Mouse (Mus musculus): ENCODE data around the gene Cldn1. TPM values are rescaled to one million over a fixed set of nuclear protein-coding genes. Genes with fewer than 3 reads are reported as not detected.

Gene Cldn1
- under 1 TPM; 0.02 to 0.74 TPM for polyA plus RNA-seq (2012; fragmentation: generic; extraction: Trizol)

DNA sequence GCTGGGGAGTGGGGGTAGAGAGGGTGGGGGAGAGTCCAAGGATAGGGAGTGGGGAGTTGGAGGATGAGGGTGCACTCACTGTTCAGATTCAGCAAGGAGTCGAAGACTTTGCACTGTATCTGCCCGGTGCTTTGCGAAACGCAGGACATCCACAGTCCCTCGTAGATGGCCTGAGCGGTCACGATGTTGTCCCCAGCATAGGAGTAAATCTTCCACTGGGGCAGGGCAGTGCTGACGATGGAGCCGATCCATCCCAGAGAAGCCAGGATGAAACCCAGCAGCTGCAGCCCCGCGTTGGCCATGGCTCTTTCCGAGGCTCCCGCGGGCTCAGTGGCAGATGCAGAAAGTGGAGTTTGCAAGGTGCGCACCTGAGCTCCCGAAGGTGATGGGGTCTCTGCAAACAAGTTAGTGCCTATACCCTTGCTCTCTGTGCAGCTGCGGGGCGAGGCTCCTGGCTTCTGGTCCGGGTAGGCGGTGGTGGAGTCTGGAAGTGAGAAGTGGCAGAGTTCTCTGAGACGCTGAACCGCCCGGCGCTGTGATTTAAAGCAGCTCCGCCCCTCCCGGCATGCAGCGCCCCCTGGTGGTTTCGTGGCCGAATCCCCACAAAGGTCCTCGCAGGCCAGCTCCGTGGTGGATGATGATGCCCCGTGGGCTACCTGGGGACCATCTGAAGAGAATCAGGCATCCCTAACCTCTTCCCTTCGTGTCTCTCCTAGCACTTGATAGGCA, at the start of gene Cldn1:
Gene Cldn1, minus strand, starts transcription at position 517 of the 729 bp plus-strand sequence.

Other genes starting within 250 kb of the Cldn1 start
- gene Cldn16, start 91.3 kb upstream of the Cldn1 start, polyA plus RNA-seq (2012; fragmentation: generic; extraction: Trizol), result not detected
- not detected for gene Tmem207, start 154.9 kb upstream of the Cldn1 start, polyA plus RNA-seq (2012; fragmentation: generic; extraction: Trizol)
- 1 to 10 TPM in 1 of 2 experiments, under 1 TPM in 1; 0.16 to 1.3 TPM for gene Il1rap, start 209.9 kb upstream of the Cldn1 start, polyA plus RNA-seq (2012; fragmentation: generic; extraction: Trizol)